Mouse (Mus musculus) small intestine, adult 2 months (tissue): Measurements from ENCODE around the gene Nt5dc1. TPM values are rescaled to one million over a fixed set of nuclear protein-coding genes. Genes with fewer than 3 reads are reported as not detected.

ENCODE experiments used
- H3K27ac ChIP-seq: fragments of 200-500 bp; 2 replicates; pipeline ENCODE4 v1.5.1; 2012; ENCODE audit warnings: low read depth, low read length, control low read depth, inconsistent platforms; ENCODE audit not compliant: insufficient read depth
- H3K27me3 ChIP-seq: fragments of 200-500 bp; 2 replicates; pipeline ENCODE4 v1.6.1; 2012; ENCODE audit warnings: mild to moderate bottlenecking, moderate library complexity, low read length, inconsistent platforms; ENCODE audit not compliant: control insufficient read depth, insufficient read depth
- H3K36me3 ChIP-seq: fragments of 200-500 bp; 2 replicates; pipeline ENCODE4 v1.6.1; 2012; ENCODE audit warnings: mild to moderate bottlenecking, low read length, control low read depth, inconsistent platforms; ENCODE audit not compliant: control insufficient read depth, insufficient read depth
- H3K4me1 ChIP-seq: fragments of 200-500 bp; 2 replicates; pipeline ENCODE4 v1.6.1; 2012; ENCODE audit warnings: low read length, inconsistent platforms, mixed read lengths; ENCODE audit not compliant: control insufficient read depth, insufficient read depth, insufficient read length
- H3K4me3 ChIP-seq: fragments of 200-500 bp; 2 replicates; pipeline ENCODE4 v1.5.1; 2012; ENCODE audit warnings: low read depth, mild to moderate bottlenecking, control low read depth, inconsistent platforms, low read length, moderate library complexity
- CTCF ChIP-seq: fragments of 200-500 bp; IDR thresholded peaks from 2 replicates; pipeline ENCODE4 v1.5.1; 2012; ENCODE audit warnings: low read depth, mild to moderate bottlenecking, control low read depth, inconsistent platforms, low read length, moderate library complexity, mixed read lengths; ENCODE audit not compliant: insufficient replicate concordance, insufficient read length; ENCODE audit errors: extremely low read depth
- POLR2A ChIP-seq: fragments of 200-500 bp; IDR thresholded peaks from 2 replicates; pipeline ENCODE4 v1.6.1; 2012; ENCODE audit warnings: low read depth, mild to moderate bottlenecking, control low read depth, inconsistent platforms, low read length, moderate library complexity
- WGBS: fragments of 180-500 bp; shearing (Covaris S2); methylation state at CpG from one replicate; pipeline ENCODE4 v1.1.7; 2018; 5-methylcytosine and 5-hydroxymethylcytosine counted together
- polyA plus RNA-seq: library from polyadenylated mRNA; depleted of rRNA; stranded (reverse); fragments of >200 nt; gene quantifications from 2 replicates; pipeline ENCODE4 v1.2.3, GENCODE M21; 2012

Gene Nt5dc1
- polyA plus RNA-seq, 1 experiment = 4.5 TPM

GRCm38 (mm10) chr10:34396959-34397358, 21.4 kb downstream of the Nt5dc1 start:
- 90% methylated on average over 4 of the region's 4 CpGs for WGBS
- no peak overlapping the region for H3K27ac ChIP-seq
- H3K27me3 ChIP-seq = no peaks in the 10 kb centered on the region
- no peak overlapping the region for H3K4me3 ChIP-seq
- no peaks in the 10 kb centered on the region for H3K4me1 ChIP-seq
- peaks cover 11% of the 10 kb centered on the region for H3K36me3 ChIP-seq
- no peak for TF ChIP-seq POLR2A
- no peak for TF ChIP-seq CTCF

- no peak within 1 kb of the TSS for H3K4me3 ChIP-seq
- TF ChIP-seq POLR2A = no peak
- no peaks in the 10 kb centered on the region for H3K27me3 ChIP-seq
- no peak within 1 kb of the TSS for H3K27ac ChIP-seq
- 84% methylated on average over 8 of the region's 8 CpGs for WGBS
- H3K4me1 ChIP-seq = no peaks in the 10 kb centered on the region
- H3K36me3 ChIP-seq = no peaks in the 10 kb centered on the region
Observed at GRCm38 (mm10) chr10:34389681-34390080, 28.7 kb downstream of the Nt5dc1 start, which contains the start of gene Col10a1. Gene Col10a1 (plus strand): TSS chr10:34389981.

- H3K36me3 ChIP-seq = peaks cover 1% of the 10 kb centered on the region; the same call in 1 of the 2 replicates
- TF ChIP-seq CTCF (no peak), POLR2A (no peak)
- no peaks in the 10 kb centered on the region for H3K4me1 ChIP-seq
- WGBS = 40% methylated on average over 5 of the region's 5 CpGs
- H3K4me3 ChIP-seq = no peak overlapping the region
- no peak overlapping the region for H3K27ac ChIP-seq
- H3K27me3 ChIP-seq = no peaks in the 10 kb centered on the region
Observed at GRCm38 (mm10) chr10:34385636-34386035, 32.7 kb downstream of the Nt5dc1 start.

- TF ChIP-seq CTCF = no peak
- no peak for TF ChIP-seq POLR2A
- Histone ChIP-seq H3K4me1 (no peaks in the 10 kb centered on the region), H3K36me3 (no peaks in the 10 kb centered on the region), H3K27ac (no peak overlapping the region), H3K27me3 (no peaks in the 10 kb centered on the region), H3K4me3 (no peak overlapping the region)
- 35% methylated on average over 7 of the region's 7 CpGs for WGBS
Observed at GRCm38 (mm10) chr10:34373332-34373731, 45.0 kb downstream of the Nt5dc1 start.

GRCm38 (mm10) chr10:34368138-34368537, 50.2 kb downstream of the Nt5dc1 start:
- Histone ChIP-seq H3K4me3 (no peak overlapping the region), H3K27ac (no peak overlapping the region), H3K27me3 (no peaks in the 10 kb centered on the region), H3K36me3 (no peaks in the 10 kb centered on the region), H3K4me1 (no peaks in the 10 kb centered on the region)
- 69% methylated on average over 5 of the region's 5 CpGs for WGBS
- TF ChIP-seq POLR2A = no peak
- no peak for TF ChIP-seq CTCF

- no peaks in the 10 kb centered on the region for H3K4me1 ChIP-seq
- H3K27me3 ChIP-seq = no peaks in the 10 kb centered on the region
- H3K36me3 ChIP-seq = no peaks in the 10 kb centered on the region
- no peak overlapping the region for H3K4me3 ChIP-seq
- no peak overlapping the region for H3K27ac ChIP-seq
- TF ChIP-seq CTCF (no peak), POLR2A (no peak)
Observed at GRCm38 (mm10) chr10:34363756-34364155, 54.6 kb downstream of the Nt5dc1 start.

- no peak overlapping the region for H3K4me3 ChIP-seq
- no peak overlapping the region for H3K27ac ChIP-seq
- H3K4me1 ChIP-seq = no peaks in the 10 kb centered on the region
- H3K27me3 ChIP-seq = no peaks in the 10 kb centered on the region
- H3K36me3 ChIP-seq = no peaks in the 10 kb centered on the region
- 83% methylated on average over 3 of the region's 3 CpGs for WGBS
- no peak for TF ChIP-seq CTCF
Observed at GRCm38 (mm10) chr10:34358263-34358662, 60.1 kb downstream of the Nt5dc1 start.

- Histone ChIP-seq H3K27ac (no peak overlapping the region), H3K27me3 (no peaks in the 10 kb centered on the region), H3K4me3 (no peak overlapping the region), H3K36me3 (no peaks in the 10 kb centered on the region), H3K4me1 (no peaks in the 10 kb centered on the region)
- WGBS = 85% methylated on average over 4 of the region's 4 CpGs
- TF ChIP-seq POLR2A (no peak), CTCF (no peak)
Observed at GRCm38 (mm10) chr10:34352166-34352565, 66.2 kb downstream of the Nt5dc1 start.
